Comparison of ENCODE assay signal across 29 mouse cellular contexts in the genomic region with DNA sequence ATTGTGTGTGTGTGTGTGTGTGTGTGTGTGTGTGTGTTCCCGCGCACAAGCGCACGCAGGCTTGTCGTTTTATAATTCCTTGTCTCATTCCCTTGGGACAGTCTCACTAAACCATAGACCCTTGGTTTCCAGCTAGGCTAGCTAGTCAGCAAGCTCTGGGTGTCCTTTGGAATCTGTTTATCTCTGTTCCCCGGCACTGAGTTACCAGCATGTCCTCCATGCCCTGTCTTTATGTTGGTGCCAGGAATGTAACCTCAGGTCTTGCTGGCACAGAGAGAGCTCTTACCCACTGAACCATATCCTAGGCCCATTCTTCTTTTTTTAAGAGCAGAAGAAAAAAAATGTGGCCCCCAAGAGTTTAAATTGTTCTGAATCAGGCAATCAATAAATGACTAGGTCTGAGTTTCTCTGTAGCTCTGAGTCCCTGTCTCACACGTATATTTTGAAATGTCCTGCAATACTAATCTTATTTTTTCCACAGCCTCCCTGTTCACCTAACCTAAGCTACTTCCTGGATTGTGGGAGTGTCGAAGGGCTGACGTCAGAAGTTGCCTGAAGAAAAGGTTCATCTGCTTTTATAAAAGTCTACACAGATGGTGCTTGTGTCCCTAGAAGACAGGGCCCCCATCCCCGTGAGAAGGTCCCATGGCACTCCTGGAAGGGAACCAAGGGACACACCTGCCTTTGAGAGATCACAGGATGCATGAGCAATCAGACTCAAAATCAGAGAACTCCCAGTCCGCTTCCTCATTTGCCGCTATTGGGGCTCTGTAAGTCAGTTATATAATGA. TPM values are rescaled to one million over a fixed set of nuclear protein-coding genes. Genes with fewer than 3 reads are reported as not detected.
DNase-seq lines count a peak whose midpoint lies in the region; ATAC-seq and TF ChIP-seq lines count a peak whose summit lies in the region.
"Had no signal": no experiment of that assay in that cellular context is flagged by ENCODE, and none has a peak within 500 bp of the region (broad histone marks: within the 10 kb centered on the region; RNA-seq: fewer than 3 reads in every experiment).

No protein-coding gene starts in this region.

- WGBS in heart, adult 2 months, result 55% methylated on average over 12 of the region's 12 CpGs
- WGBS in kidney, adult 2 months, result 35% methylated on average over 12 of the region's 12 CpGs
- 86% methylated on average over 12 of the region's 12 CpGs for WGBS in forebrain, embryonic 12.5 days

- no peaks in the 10 kb centered on the region for H3K79me2 ChIP-seq in heart, adult 2 months (replicated peaks; ENCODE audit: control insufficient read depth, insufficient read depth, low read length)

- H3K27ac ChIP-seq in heart, adult 2 months, result peak overlapping the region; percentile 50
- H3K27ac ChIP-seq in brown adipose tissue, adult 24 weeks (replicated peaks; ENCODE audit: low read depth, low read length), result peak overlapping the region; percentile 43
- H3K27ac ChIP-seq in kidney, adult 2 months (ENCODE audit: insufficient read depth, low read depth, low read length), result peak overlapping the region; percentile 49
- H3K27ac ChIP-seq in forebrain, embryonic 12.5 days, result no peak overlapping the region
- H3K27ac ChIP-seq: embryonic facial prominence, embryonic 10.5 days; forebrain, embryonic 10.5 days; heart, embryonic 10.5 days; hindbrain, postnatal 0 days; layer of hippocampus, adult 2 months had no signal

- intact Hi-C loops in heart, adult 2 months (cut with DNase I), result no loop called here
- intact Hi-C loops in heart, postnatal 25 days (cut with DNase I), result no loop called here
- intact Hi-C loops in left cerebral cortex, postnatal 4 days (cut with DNase I), result no loop called here

- H3K27me3 ChIP-seq in heart, adult 2 months (ENCODE audit: control insufficient read depth, insufficient read depth, low read length), result no peaks in the 10 kb centered on the region
- H3K27me3 ChIP-seq in kidney, adult 2 months (replicated peaks; ENCODE audit: control insufficient read depth, insufficient read depth, low read length), result no peaks in the 10 kb centered on the region
- H3K27me3 ChIP-seq in forebrain, embryonic 12.5 days, result no peaks in the 10 kb centered on the region

- H3K9ac ChIP-seq in heart, adult 2 months (ENCODE audit: low read depth, low read length), result no peak overlapping the region
- no peak overlapping the region for H3K9ac ChIP-seq in forebrain, embryonic 12.5 days

- no peak for TF ChIP-seq CTCF in heart, adult 2 months (IDR thresholded peaks at IDR 0.05)
- TF ChIP-seq CTCF in kidney, adult 2 months (conservative IDR thresholded peaks at IDR 0.05; ENCODE audit: insufficient read depth, insufficient read length, low read depth, low read length), result no peak

- TF ChIP-seq EP300 in heart, adult 2 months (IDR thresholded peaks at IDR 0.05; ENCODE audit: insufficient read depth, low read depth, low read length), result no peak

- H3K4me3 ChIP-seq in heart, adult 2 months, result no peak overlapping the region
- no peak overlapping the region for H3K4me3 ChIP-seq in brown adipose tissue, adult 24 weeks (ENCODE audit: insufficient read depth, low read depth, low read length)
- no peak overlapping the region for H3K4me3 ChIP-seq in kidney, adult 2 months (ENCODE audit: insufficient read depth, low read depth, low read length)
- H3K4me3 ChIP-seq in forebrain, embryonic 12.5 days (replicated peaks), result no peak overlapping the region
- H3K4me3 ChIP-seq: embryonic facial prominence, embryonic 10.5 days; forebrain, embryonic 10.5 days; heart, embryonic 10.5 days; layer of hippocampus, adult 2 months had no signal

- no peak for TF ChIP-seq POLR2A in heart, adult 2 months (IDR thresholded peaks at IDR 0.05; ENCODE audit: insufficient read depth, low read depth, low read length)
- TF ChIP-seq POLR2A in kidney, adult 2 months (IDR thresholded peaks at IDR 0.05; ENCODE audit: low read depth, low read length), result no peak

- no peak for ATAC-seq in forebrain, embryonic 12.5 days (ENCODE audit: low FRiP score)
- ATAC-seq: activated CD4-positive, CD25-positive, alpha-beta regulatory T cell, adult 4 months; hindbrain, postnatal 0 days; intestine, embryonic 16.5 days had no signal

- peaks cover 6% of the 10 kb centered on the region for H3K4me1 ChIP-seq in heart, adult 2 months (ENCODE audit: control insufficient read depth, insufficient read depth, low read length)
- peaks cover 10% of the 10 kb centered on the region; the same call in 1 of the 2 replicates for H3K4me1 ChIP-seq in brown adipose tissue, adult 24 weeks (ENCODE audit: control insufficient read depth, insufficient read depth, insufficient read length, low read length)
- peaks cover 22% of the 10 kb centered on the region for H3K4me1 ChIP-seq in kidney, adult 2 months (ENCODE audit: control insufficient read depth, insufficient read depth, low read length)
- H3K4me1 ChIP-seq in forebrain, embryonic 12.5 days, result no peaks in the 10 kb centered on the region

- peak; percentile 17 to 40 for DNase-seq in heart, adult 2 months
- DNase-seq in heart, postnatal 25 days (ENCODE audit: low spot score), result no peak
- peak; percentile 81 for DNase-seq in kidney, adult 2 months
- DNase-seq in kidney, postnatal 10 days, result peak; percentile 35
- DNase-seq in cerebellum, adult 18-20 months, result no peak
- DNase-seq in left cerebral cortex, postnatal 4 days, result no peak
- DNase-seq: adrenal gland, adult 8-10 months; cerebellum, adult 9-11 months; lung, postnatal 4 days; midbrain, embryonic 14.5 days had no signal

- H3K36me3 ChIP-seq in heart, adult 2 months (ENCODE audit: control insufficient read depth, insufficient read depth, low read length), result peaks cover 19% of the 10 kb centered on the region
- H3K36me3 ChIP-seq in kidney, adult 2 months (ENCODE audit: control insufficient read depth, insufficient read depth, low read length), result no peaks in the 10 kb centered on the region; the same call in 1 of the 2 replicates
- no peaks in the 10 kb centered on the region for H3K36me3 ChIP-seq in forebrain, embryonic 12.5 days (replicated peaks)

- no peaks in the 10 kb centered on the region for H3K9me3 ChIP-seq in forebrain, embryonic 12.5 days
- H3K9me3 ChIP-seq: embryonic facial prominence, embryonic 10.5 days; forebrain, embryonic 10.5 days; heart, embryonic 10.5 days had no signal

- H3K4me2 ChIP-seq in forebrain, embryonic 12.5 days, result no peak overlapping the region

RNA-seq across cellular contexts. Expression of gene Gm15737, which starts 10.2 kb away (rescaled TPM):
- under 1 TPM; 0.36 to 0.52 TPM for total RNA-seq in heart, adult 2 months (2021)
- polyA plus RNA-seq in heart, adult 2 months (2012; rRNA removed), result 0.12 and 0.56 TPM in 2 replicates
- under 1 TPM; 0.29 to 0.39 TPM for total RNA-seq in heart, postnatal 25 days (2021)
- polyA plus RNA-seq in brown adipose tissue, adult 24 weeks (2012; ENCODE audit: insufficient read depth, insufficient read length, missing spikeins), result not detected in 2 replicates
- 0.01 TPM in 1 of 2 replicates, not detected in the other for polyA plus RNA-seq in kidney, adult 2 months (2012; rRNA removed)
- total RNA-seq in left cerebral cortex, postnatal 4 days (2021), result not detected
- polyA plus RNA-seq in forebrain, embryonic 12.5 days (2016; fragmentation: Nextera tagmentation; extraction: Ambion mirVana), result 0.04 TPM in 1 of 2 replicates, not detected in the other
- total RNA-seq: common myeloid progenitor, adult 5-6 weeks; hindbrain, postnatal 0 days; layer of hippocampus, adult 2 months; layer of hippocampus, postnatal 25 days; liver, adult 2 months; megakaryocyte-erythroid progenitor cell, adult 5-6 weeks; MEL had no signal
- polyA plus RNA-seq: activated CD4-positive, CD25-positive, alpha-beta regulatory T cell, adult 4 months; C2C12; embryonic facial prominence, embryonic 10.5 days; hindbrain, embryonic 11.5 days; hindbrain, postnatal 0 days; intestine, embryonic 16.5 days; liver, adult 2 months; liver, embryonic 16.5 days; midbrain, embryonic 14.5 days; neural tube, embryonic 11.5 days; thymus, postnatal 0 days had no signal

RNA-seq across cellular contexts. Expression of gene A730049H05Rik, which starts 42.6 kb away (rescaled TPM):
- under 1 TPM in 1 of 2 experiments, not detected in 1; 0.30 TPM for total RNA-seq in heart, adult 2 months (2021)
- 0.06 TPM in 1 of 2 replicates, not detected in the other for polyA plus RNA-seq in heart, adult 2 months (2012; rRNA removed)
- total RNA-seq in heart, postnatal 25 days (2021), result under 1 TPM in 1 of 2 experiments, not detected in 1; 0.10 TPM
- polyA plus RNA-seq in brown adipose tissue, adult 24 weeks (2012; ENCODE audit: insufficient read depth, insufficient read length, missing spikeins), result not detected in 2 replicates
- 2.1 and 2.6 TPM in 2 replicates for polyA plus RNA-seq in kidney, adult 2 months (2012; rRNA removed)
- total RNA-seq in left cerebral cortex, postnatal 4 days (2021), result under 1 TPM in 1 of 2 experiments, not detected in 1; 0.16 TPM
- 0.49 TPM in 1 of 2 replicates, not detected in the other for polyA plus RNA-seq in forebrain, embryonic 12.5 days (2016; fragmentation: Nextera tagmentation; extraction: Ambion mirVana)
- total RNA-seq: common myeloid progenitor, adult 5-6 weeks; liver, adult 2 months; megakaryocyte-erythroid progenitor cell, adult 5-6 weeks; MEL had no signal
- polyA plus RNA-seq: activated CD4-positive, CD25-positive, alpha-beta regulatory T cell, adult 4 months; C2C12; liver, adult 2 months; liver, embryonic 16.5 days; neural tube, embryonic 11.5 days had no signal

Comparison
In these comparisons a context has a peak if more than half of its experiments do, and no peak if none do; other contexts are left out.
1. DNase-seq: peak in heart, adult 2 months (2 of 2), kidney, adult 2 months (single experiment) and kidney, postnatal 10 days (single experiment); none in heart, postnatal 25 days (single experiment), cerebellum, adult 18-20 months (0 of 2) and left cerebral cortex, postnatal 4 days (single experiment).